Mouse (Mus musculus): ENCODE measurements around the gene Id2. TPM values are rescaled to one million over a fixed set of nuclear protein-coding genes. Genes with fewer than 3 reads are reported as not detected.

Gene Id2
- polyA plus RNA-seq (2015; fragmentation: Nextera tagmentation; extraction: Ambion mirVana), result 420 and 447 TPM in 2 replicates

DNA sequence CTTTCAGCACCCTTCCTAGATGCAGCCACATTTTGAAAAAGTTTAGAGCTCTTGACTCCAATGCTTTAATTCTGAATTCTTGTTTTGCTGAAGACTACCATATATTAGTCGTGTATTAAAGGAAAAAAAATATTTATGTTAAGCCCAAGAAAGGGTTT lies at the start of gene Id2:
TSS of gene Id2 (minus strand) at position 89 of the 158 bp plus-strand sequence.
- Histone ChIP-seq H3K9ac (peak within 1 kb of the TSS; percentile 58), H3K4me2 (peak within 1 kb of the TSS; percentile 91), H3K36me3 (no peaks in the 10 kb centered on the region), H3K27ac (peak within 1 kb of the TSS; percentile 99), H3K4me1 (peaks cover 52% of the 10 kb centered on the region), H3K9me3 (no peaks in the 10 kb centered on the region), H3K4me3 (peak within 1 kb of the TSS; percentile 68), H3K27me3 (no peaks in the 10 kb centered on the region)
- WGBS, result 0% methylated on average over 1 of the region's 1 CpGs
- ATAC-seq (ENCODE audit: borderline replicate concordance, extremely low read depth, low FRiP score, low TSS enrichment), result no peak

DNA sequence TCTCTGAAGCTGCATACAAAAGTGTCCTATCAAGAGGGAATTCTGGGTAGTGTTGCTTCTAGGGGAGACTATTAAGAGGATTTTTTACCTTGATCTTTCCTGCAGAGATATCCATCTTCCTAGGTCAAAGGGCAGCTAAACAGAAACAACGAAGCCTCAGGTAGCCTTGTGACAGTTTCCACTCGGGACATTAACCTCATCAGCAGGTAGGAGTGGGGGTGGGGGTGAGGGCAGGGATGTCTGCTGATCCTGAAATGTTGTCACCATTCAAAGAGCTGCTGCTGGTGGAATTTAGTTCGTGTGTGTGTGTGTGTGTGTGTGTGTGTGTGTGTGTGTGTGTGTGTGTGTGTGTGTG lies 48.4 kb upstream of the Id2 start:
- no peak overlapping the region for H3K4me2 ChIP-seq
- no peaks in the 10 kb centered on the region for H3K27me3 ChIP-seq
- no peak for ATAC-seq (ENCODE audit: borderline replicate concordance, extremely low read depth, low FRiP score, low TSS enrichment)
- peaks cover 6% of the 10 kb centered on the region; the same call in 1 of the 2 replicates for H3K4me1 ChIP-seq
- H3K9ac ChIP-seq, result no peak overlapping the region
- no peaks in the 10 kb centered on the region for H3K9me3 ChIP-seq
- H3K36me3 ChIP-seq, result no peaks in the 10 kb centered on the region
- H3K4me3 ChIP-seq, result no peak overlapping the region
- no peak overlapping the region for H3K27ac ChIP-seq
- 31% methylated on average over 3 of the region's 3 CpGs for WGBS

DNA sequence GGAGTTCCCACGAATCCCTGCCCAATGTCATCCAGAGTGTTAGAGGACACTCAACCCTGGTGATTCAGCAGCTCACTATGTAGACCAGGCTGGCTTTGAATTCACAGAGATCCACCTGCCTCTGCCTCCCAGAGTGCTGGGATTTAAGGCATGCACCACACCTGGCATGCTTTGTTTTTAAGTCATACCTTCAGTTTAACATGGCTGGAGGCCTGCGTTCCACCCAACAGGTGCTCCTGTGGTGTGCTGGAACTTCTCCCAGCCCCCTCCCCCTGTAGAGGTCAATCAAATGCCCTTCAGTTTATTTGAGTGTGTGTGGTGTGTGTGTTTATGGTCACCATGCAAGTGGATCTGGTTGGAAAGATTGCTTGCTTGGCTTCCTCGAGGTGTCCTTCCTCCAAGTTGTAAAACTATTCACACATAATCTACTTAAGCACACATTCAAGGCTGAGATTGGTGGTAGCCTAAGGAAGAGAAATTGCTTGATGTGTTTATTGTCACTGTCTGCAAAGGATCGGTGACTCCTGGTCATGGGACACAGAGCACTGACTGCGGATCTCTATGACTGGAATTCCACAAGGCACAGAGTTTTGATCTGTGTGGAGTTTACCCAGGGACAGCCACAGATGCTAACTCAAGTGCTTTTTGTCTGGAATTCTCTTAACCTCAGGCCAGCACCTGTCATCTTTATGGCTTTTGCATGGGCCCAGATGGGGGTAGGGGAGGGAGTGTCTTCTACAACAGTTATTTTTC lies 47.8 kb upstream of the Id2 start:
- no peak for ATAC-seq (ENCODE audit: borderline replicate concordance, extremely low read depth, low FRiP score, low TSS enrichment)

DNA sequence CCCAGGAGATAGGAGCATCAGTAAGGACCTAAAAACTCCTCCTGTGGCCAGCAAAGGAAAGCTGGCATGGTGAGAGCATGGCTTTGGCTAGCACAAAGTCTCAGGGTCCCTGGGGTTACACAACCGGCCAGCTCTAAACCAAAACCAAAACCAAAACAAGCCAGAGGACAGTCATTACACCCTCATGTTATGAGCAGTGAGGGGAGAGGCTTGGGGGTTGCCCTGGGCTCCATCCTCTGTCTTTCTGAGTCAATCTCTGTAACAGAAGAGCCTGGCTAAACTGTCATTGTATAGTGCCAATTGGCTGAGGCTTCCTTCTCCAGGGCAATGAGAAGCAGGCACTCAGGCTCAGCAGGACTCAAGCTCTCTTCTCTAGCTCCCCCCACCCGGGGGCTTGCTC lies 46.6 kb upstream of the Id2 start:
- Histone ChIP-seq H3K9ac (no peak overlapping the region), H3K4me1 (peaks cover 18% of the 10 kb centered on the region), H3K4me3 (no peak overlapping the region), H3K27ac (no peak overlapping the region), H3K4me2 (no peak overlapping the region), H3K9me3 (no peaks in the 10 kb centered on the region), H3K27me3 (no peaks in the 10 kb centered on the region), H3K36me3 (no peaks in the 10 kb centered on the region)
- WGBS, result 52% methylated on average over 2 of the region's 2 CpGs
- ATAC-seq (ENCODE audit: borderline replicate concordance, extremely low read depth, low FRiP score, low TSS enrichment), result no peak

More for the DNA sequence above, 47.8 kb upstream of the Id2 start:
- Histone ChIP-seq H3K9ac (no peak overlapping the region), H3K36me3 (no peaks in the 10 kb centered on the region), H3K4me1 (peaks cover 11% of the 10 kb centered on the region), H3K9me3 (no peaks in the 10 kb centered on the region), H3K4me2 (no peak overlapping the region), H3K27ac (no peak overlapping the region), H3K4me3 (no peak overlapping the region), H3K27me3 (no peaks in the 10 kb centered on the region)
- 60% methylated on average over 5 of the region's 5 CpGs for WGBS

DNA sequence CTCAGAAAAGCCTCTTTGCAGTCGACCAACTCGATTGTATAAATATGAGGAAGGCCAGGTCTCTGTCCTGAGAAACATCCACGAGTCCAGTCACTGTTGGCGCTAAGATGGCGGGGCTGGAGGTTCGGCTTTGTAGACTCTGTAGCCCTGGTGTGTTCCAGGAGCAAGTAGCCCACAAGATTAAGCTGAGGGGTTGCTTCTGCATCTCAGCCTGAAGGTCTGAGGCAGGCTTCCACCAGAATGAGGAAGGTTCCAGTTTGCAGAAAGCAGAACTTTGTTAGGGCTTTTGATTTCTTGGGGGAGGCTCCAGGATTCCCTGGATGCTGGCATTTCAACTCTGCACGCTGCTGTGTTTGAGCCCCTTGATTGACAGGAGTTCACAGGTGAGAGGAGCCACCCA lies 45.3 kb upstream of the Id2 start:
- WGBS, result 56% methylated on average over 7 of the region's 7 CpGs
- Histone ChIP-seq H3K4me2 (no peak overlapping the region), H3K4me3 (no peak overlapping the region), H3K9ac (no peak overlapping the region), H3K27me3 (no peaks in the 10 kb centered on the region), H3K4me1 (peaks cover 18% of the 10 kb centered on the region), H3K27ac (no peak overlapping the region), H3K9me3 (no peaks in the 10 kb centered on the region), H3K36me3 (no peaks in the 10 kb centered on the region)
- no peak for ATAC-seq (ENCODE audit: borderline replicate concordance, extremely low read depth, low FRiP score, low TSS enrichment)

DNA sequence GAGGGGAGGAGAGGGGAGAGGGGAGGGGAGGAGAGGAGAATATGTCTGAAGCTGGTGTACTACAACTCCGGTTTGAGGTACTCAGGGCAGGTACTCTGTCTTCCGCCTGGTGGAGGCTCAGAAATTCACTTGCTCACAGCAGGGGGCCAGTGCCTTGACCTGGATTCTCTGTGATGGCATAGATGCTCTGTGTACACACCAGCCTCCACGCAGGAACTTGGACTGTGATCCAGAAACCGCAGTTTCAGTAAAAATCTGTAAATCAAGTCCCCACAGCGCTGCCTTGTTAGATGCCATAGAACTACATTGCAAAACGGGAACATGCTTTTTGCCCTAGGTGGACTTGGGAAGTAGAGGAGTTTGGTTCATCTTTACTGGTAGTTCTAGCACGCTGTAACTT lies 44.4 kb upstream of the Id2 start:
- WGBS, result 59% methylated on average over 7 of the region's 7 CpGs
- H3K36me3 ChIP-seq, result no peaks in the 10 kb centered on the region
- H3K27me3 ChIP-seq, result no peaks in the 10 kb centered on the region
- no peak for ATAC-seq (ENCODE audit: borderline replicate concordance, extremely low read depth, low FRiP score, low TSS enrichment)
- H3K4me1 ChIP-seq, result peaks cover 18% of the 10 kb centered on the region
- no peak overlapping the region for H3K9ac ChIP-seq
- no peaks in the 10 kb centered on the region for H3K9me3 ChIP-seq
- H3K4me2 ChIP-seq, result no peak overlapping the region
- no peak overlapping the region for H3K27ac ChIP-seq
- no peak overlapping the region for H3K4me3 ChIP-seq

DNA sequence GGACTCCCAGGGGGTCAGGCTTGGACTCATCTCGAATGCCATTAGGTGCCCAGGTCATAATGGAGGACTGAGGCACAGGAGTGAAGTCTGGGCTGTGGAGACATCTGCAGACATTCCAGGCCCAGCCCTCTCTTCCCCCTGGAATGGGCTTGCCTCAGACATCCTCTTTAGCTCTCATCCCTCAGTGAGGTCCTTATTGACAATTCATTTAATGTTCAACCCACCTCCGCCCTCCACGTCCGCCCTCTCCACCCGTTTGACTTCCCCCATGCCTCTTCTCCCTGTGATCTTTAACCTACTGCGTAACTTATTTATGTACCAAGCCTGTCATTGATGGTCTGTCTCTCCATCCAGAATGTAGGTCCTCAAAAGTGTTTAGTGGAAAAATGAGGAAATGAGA lies 43.2 kb upstream of the Id2 start:
- no peaks in the 10 kb centered on the region for H3K9me3 ChIP-seq
- 60% methylated on average over 6 of the region's 6 CpGs for WGBS
- peaks cover 18% of the 10 kb centered on the region for H3K4me1 ChIP-seq
- no peak overlapping the region for H3K27ac ChIP-seq
- no peaks in the 10 kb centered on the region for H3K36me3 ChIP-seq
- no peak overlapping the region for H3K9ac ChIP-seq
- H3K4me2 ChIP-seq, result no peak overlapping the region
- ATAC-seq (ENCODE audit: borderline replicate concordance, extremely low read depth, low FRiP score, low TSS enrichment), result no peak; the same call in 1 of the 2 replicates
- H3K27me3 ChIP-seq, result no peaks in the 10 kb centered on the region
- no peak overlapping the region for H3K4me3 ChIP-seq

DNA sequence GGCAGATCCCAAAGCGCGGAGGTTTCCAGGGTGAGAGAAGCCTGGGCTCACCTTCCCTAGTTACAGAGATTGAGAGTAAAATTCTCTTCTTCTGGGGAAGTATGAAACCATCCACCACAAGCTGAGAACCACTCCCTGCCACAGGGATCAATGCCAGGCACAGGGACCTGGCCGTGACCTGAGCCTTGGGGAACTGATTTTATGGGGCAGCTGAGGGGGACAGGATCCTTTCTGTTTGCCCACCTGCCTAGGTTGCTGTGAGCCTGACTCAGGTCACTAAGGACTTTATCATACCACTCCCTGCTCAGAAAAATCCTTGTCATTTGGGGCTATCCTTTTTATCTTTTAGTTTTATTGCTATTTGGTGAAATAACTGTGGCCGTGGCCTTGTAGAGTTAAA lies 41.7 kb upstream of the Id2 start:
- WGBS, result 92% methylated on average over 4 of the region's 4 CpGs
- no peak overlapping the region for H3K4me3 ChIP-seq
- H3K4me1 ChIP-seq, result peaks cover 18% of the 10 kb centered on the region
- no peaks in the 10 kb centered on the region for H3K9me3 ChIP-seq
- no peak overlapping the region for H3K27ac ChIP-seq
- H3K36me3 ChIP-seq, result no peaks in the 10 kb centered on the region
- ATAC-seq (ENCODE audit: borderline replicate concordance, extremely low read depth, low FRiP score, low TSS enrichment), result no peak
- H3K4me2 ChIP-seq, result no peak overlapping the region
- no peaks in the 10 kb centered on the region for H3K27me3 ChIP-seq
- H3K9ac ChIP-seq, result no peak overlapping the region

DNA sequence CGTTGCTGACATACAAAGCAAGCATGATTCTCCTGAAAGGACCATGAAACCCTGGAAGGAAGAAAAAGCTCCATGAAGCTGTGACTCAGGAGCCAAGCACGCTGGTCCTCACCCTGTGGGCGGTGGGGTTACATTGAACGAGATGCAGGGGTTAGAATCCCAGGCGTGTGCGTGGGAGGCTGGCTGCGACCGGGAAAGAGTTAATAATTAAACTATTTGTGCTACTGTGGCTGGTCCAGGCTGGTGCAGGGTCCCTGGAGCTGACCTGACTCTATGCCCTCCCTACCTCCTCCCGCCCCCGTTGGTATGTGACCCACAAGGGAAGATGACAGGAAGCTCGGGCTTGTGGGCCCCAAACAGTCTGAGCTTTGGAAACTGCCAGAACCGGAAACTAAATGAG lies 35.1 kb upstream of the Id2 start:
- Histone ChIP-seq H3K4me3 (no peak overlapping the region), H3K27me3 (no peaks in the 10 kb centered on the region), H3K27ac (no peak overlapping the region), H3K4me2 (no peak overlapping the region), H3K9me3 (no peaks in the 10 kb centered on the region), H3K36me3 (no peaks in the 10 kb centered on the region), H3K9ac (no peak overlapping the region), H3K4me1 (peaks cover 19% of the 10 kb centered on the region)
- 39% methylated on average over 12 of the region's 12 CpGs for WGBS
- ATAC-seq (ENCODE audit: borderline replicate concordance, extremely low read depth, low FRiP score, low TSS enrichment), result no peak

DNA sequence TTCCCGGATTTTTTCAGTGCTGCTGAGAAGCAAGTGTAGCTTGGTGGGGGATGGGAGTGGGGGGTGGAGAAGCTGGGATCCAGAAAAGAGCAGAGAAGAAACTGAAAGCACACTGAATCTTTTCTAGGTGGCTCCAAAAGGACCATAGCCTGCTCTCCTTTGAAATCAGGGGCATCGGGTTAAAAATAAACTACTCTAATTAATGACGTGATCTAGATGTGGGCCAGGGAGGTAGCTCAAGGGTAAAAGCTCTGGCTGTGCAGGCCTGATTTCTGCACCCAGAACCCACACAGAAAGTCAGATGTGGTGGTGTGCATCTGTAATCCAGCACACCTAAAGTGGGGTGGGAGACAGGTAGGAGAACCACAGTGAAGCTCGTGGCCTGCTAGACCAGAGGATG lies 30.7 kb upstream of the Id2 start:
- H3K27ac ChIP-seq, result no peak overlapping the region

DNA sequence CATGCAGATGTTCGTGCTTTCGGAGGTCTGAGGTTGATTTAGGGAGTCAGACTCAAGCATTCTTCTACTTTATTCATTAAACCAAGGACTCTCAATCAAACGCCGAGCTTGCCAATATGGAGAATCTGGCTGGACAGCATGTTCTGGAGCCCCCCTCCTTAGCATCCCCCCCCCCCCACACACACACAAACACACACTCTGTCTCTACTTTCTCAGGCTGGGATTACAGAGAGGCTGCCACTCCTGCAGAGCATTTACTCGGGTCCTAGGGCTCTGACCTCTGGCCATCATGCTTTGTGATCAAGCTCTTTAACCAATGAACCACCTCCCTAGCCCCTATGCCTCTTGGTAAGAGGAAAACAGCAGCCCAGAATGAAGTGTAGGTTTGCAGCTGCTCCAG lies 29.3 kb upstream of the Id2 start:
- no peak for ATAC-seq (ENCODE audit: borderline replicate concordance, extremely low read depth, low FRiP score, low TSS enrichment)
- no peaks in the 10 kb centered on the region for H3K9me3 ChIP-seq
- no peak overlapping the region for H3K9ac ChIP-seq
- 73% methylated on average over 5 of the region's 5 CpGs for WGBS
- peaks cover 28% of the 10 kb centered on the region for H3K4me1 ChIP-seq
- H3K4me2 ChIP-seq, result no peak overlapping the region
- no peaks in the 10 kb centered on the region for H3K27me3 ChIP-seq
- H3K27ac ChIP-seq, result no peak overlapping the region
- H3K36me3 ChIP-seq, result no peaks in the 10 kb centered on the region
- no peak overlapping the region for H3K4me3 ChIP-seq

More for the DNA sequence above, 30.7 kb upstream of the Id2 start:
- Histone ChIP-seq H3K9ac (no peak overlapping the region), H3K9me3 (no peaks in the 10 kb centered on the region), H3K4me1 (peaks cover 28% of the 10 kb centered on the region), H3K4me2 (no peak overlapping the region), H3K27me3 (no peaks in the 10 kb centered on the region), H3K36me3 (no peaks in the 10 kb centered on the region), H3K4me3 (no peak overlapping the region)
- WGBS, result 38% methylated on average over 4 of the region's 4 CpGs
- ATAC-seq (ENCODE audit: borderline replicate concordance, extremely low read depth, low FRiP score, low TSS enrichment), result no peak

DNA sequence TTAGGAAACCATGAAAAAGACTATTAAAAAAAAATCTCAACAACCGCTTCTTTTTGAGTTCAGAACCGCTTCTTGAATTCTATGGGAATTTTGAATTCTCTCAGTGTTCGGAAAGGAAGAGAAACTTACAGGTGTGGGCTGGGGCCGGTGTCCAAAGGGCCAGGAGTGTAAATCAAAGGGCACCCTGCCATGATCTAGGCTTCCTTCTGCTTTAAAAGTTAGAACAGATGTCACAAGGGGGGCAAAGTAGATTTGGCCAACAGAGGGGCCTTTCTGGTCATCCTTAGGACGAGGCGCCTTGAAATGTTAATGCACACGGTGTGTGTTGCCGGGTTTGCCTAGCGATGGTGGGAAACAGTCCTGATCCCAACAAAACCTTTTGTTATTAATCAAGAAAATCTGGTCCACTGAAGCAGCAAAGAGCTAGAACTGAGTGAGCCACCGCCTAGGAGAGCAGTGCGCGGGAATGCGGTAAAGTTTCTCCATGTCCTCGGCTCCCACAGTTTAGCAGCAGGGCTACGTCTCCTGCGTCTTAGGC lies 28.4 kb upstream of the Id2 start:
- H3K4me1 ChIP-seq, result peaks cover 33% of the 10 kb centered on the region
- no peak overlapping the region for H3K27ac ChIP-seq
- WGBS, result 64% methylated on average over 16 of the region's 16 CpGs
- no peak for ATAC-seq (ENCODE audit: borderline replicate concordance, extremely low read depth, low FRiP score, low TSS enrichment)
- H3K36me3 ChIP-seq, result no peaks in the 10 kb centered on the region
- H3K27me3 ChIP-seq, result no peaks in the 10 kb centered on the region
- H3K9me3 ChIP-seq, result no peaks in the 10 kb centered on the region
- no peak overlapping the region for H3K4me3 ChIP-seq
- no peak overlapping the region for H3K4me2 ChIP-seq
- no peak overlapping the region for H3K9ac ChIP-seq
